Mouse (Mus musculus) T-helper 17 cell (primary cell): ENCODE results near the gene Rnf182.

Source experiments
- in situ Hi-C, 2 experiments: fragments of 300-600 bp; cut with MboI, MseI; formaldehyde crosslinking; loops; 1 replicate in 1 of 2; 2 replicates in 1 of 2; pipeline ENCODE4 v1.15.1; 2025; ENCODE audit warnings: high pct_unique_total_duplicates in 2 of 2

Rnf182 gene

GRCm38 (mm10) chr13:43608854-43609253, 6.7 kb upstream of the Rnf182 start:
- in situ Hi-C loops, result no loop called here

GRCm38 (mm10) chr13:43612040-43612439, 3.5 kb upstream of the Rnf182 start:
- in situ Hi-C loops, result no loop called here

- in situ Hi-C loops, result no loop called here
Measured at GRCm38 (mm10) chr13:43614667-43615066, 843 bp upstream of the Rnf182 start.

- in situ Hi-C loops, result no loop called here
Measured at GRCm38 (mm10) chr13:43615194-43615576, 325 bp upstream of the Rnf182 start.

- in situ Hi-C loops, result no loop called here
Measured at GRCm38 (mm10) chr13:43616551-43616950, 1.0 kb downstream of the Rnf182 start.

- in situ Hi-C loops, result no loop called here
Measured at GRCm38 (mm10) chr13:43619550-43620175, 4.2 kb downstream of the Rnf182 start.

GRCm38 (mm10) chr13:43627922-43628321, 12.4 kb downstream of the Rnf182 start:
- in situ Hi-C loops, result no loop called here

GRCm38 (mm10) chr13:43629785-43630184, 14.3 kb downstream of the Rnf182 start:
- in situ Hi-C loops, result no loop called here

GRCm38 (mm10) chr13:43631266-43631665, 15.8 kb downstream of the Rnf182 start:
- in situ Hi-C loops, result no loop called here

GRCm38 (mm10) chr13:43633024-43633423, 17.5 kb downstream of the Rnf182 start:
- in situ Hi-C loops, result no loop called here

- in situ Hi-C loops, result no loop called here
Measured at GRCm38 (mm10) chr13:43637720-43638119, 22.2 kb downstream of the Rnf182 start.

GRCm38 (mm10) chr13:43644991-43645390, 29.5 kb downstream of the Rnf182 start:
- in situ Hi-C loops, result no loop called here

GRCm38 (mm10) chr13:43648556-43648955, 33.0 kb downstream of the Rnf182 start:
- in situ Hi-C loops, result no loop called here

GRCm38 (mm10) chr13:43651277-43651676, 35.8 kb downstream of the Rnf182 start:
- in situ Hi-C loops, result no loop called here

GRCm38 (mm10) chr13:43654091-43654490, 38.6 kb downstream of the Rnf182 start:
- in situ Hi-C loops, result no loop called here

- in situ Hi-C loops, result no loop called here
Measured at GRCm38 (mm10) chr13:43663225-43663624, 47.7 kb downstream of the Rnf182 start.

- in situ Hi-C loops, result no loop called here
Measured at GRCm38 (mm10) chr13:43666130-43666529, 50.6 kb downstream of the Rnf182 start.

- in situ Hi-C loops, result no loop called here
Measured at GRCm38 (mm10) chr13:43666920-43667319, 51.4 kb downstream of the Rnf182 start.

GRCm38 (mm10) chr13:43677159-43677882, 61.8 kb downstream of the Rnf182 start:
- in situ Hi-C loops, result no loop called here

- in situ Hi-C loops, result no loop called here
Measured at GRCm38 (mm10) chr13:43677883-43678244, 62.4 kb downstream of the Rnf182 start.

- in situ Hi-C loops, result loop anchor here in 1 of 2 experiments (10.0 kb wide), 1 partner anchor 440 kb away; no protein-coding TSS in a partner anchor
Measured at GRCm38 (mm10) chr13:43684499-43684994, 69.0 kb downstream of the Rnf182 start.

GRCm38 (mm10) chr13:43688065-43688464, 72.6 kb downstream of the Rnf182 start:
- in situ Hi-C loops, result loop anchor here in 1 of 2 experiments (10.0 kb wide), 1 partner anchor 437 kb away; no protein-coding TSS in a partner anchor

- in situ Hi-C loops, result no loop called here
Measured at GRCm38 (mm10) chr13:43691755-43692154, 76.2 kb downstream of the Rnf182 start.
